Mouse (Mus musculus): ENCODE data around the gene Emsy.

The Emsy gene

DNA sequence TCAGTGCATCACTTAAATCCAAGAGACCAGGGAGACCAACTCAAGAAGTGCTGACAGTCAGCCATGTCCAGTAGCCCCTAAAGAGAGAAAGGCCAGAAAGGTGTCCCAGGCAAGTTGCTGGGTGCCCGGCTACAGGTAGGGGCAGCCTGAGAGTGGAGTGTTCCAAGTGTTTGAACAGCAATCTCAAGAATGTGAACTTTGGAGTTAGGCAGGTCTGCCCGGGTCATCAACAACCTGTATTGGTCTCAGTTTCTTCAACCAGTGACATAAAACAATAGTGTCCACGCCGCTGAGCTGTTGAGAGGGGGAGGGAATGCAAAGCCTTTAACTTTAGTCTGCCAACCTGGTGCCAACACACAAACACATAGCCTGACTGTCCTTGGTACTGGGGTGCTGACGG lies 115.0 kb downstream of the Emsy start:
- DNase-seq, result no peak

DNA sequence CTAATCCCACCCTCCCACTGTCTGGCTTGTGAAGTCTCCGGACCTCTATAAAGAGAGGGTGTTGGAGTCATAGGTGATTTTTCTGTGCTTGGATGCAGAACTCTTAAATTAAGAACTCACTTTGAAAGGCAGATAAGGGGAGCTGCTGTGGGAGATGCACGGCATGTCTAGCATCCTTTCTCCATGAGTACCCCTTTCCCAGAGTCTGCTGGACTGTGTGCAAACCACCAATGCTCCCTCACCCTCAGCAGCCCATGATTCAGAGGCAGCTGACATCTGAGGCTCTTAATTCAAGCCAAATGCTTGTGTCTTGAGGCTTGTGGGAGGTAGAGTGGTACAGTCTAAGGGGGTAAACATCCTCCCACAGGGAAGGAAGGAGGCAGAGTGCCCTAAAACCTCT lies 115.7 kb downstream of the Emsy start:
- no peak for DNase-seq

DNA sequence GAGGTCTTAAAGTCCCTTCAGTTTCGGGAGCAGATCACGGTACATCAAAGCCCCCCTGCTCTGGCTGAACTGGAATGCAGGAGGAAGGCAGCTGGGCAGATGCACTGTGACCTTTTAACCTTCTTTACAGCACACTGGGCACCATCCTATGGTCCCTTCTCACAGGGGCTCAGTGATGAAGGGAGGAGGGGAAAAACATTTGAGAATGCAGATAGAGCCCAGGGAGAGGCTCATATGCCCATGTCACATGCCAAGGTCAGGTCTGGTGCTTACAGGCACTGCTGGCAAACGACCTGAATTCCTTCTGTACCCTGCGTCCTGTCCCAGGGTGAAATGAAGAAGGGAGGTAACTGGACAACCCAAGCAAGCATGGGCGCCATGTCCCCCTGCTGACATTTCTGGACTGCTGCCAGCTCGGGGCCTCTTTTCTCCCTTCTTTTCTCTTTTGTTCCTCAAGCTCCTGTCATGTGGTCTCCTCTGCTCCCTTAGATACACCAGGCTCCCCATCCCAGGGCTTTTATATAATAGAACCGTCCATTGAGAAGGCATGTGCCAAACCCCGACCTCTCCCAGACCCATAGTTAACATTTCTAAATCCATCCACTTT lies 118.5 kb downstream of the Emsy start:
- DNase-seq, result no peak

DNA sequence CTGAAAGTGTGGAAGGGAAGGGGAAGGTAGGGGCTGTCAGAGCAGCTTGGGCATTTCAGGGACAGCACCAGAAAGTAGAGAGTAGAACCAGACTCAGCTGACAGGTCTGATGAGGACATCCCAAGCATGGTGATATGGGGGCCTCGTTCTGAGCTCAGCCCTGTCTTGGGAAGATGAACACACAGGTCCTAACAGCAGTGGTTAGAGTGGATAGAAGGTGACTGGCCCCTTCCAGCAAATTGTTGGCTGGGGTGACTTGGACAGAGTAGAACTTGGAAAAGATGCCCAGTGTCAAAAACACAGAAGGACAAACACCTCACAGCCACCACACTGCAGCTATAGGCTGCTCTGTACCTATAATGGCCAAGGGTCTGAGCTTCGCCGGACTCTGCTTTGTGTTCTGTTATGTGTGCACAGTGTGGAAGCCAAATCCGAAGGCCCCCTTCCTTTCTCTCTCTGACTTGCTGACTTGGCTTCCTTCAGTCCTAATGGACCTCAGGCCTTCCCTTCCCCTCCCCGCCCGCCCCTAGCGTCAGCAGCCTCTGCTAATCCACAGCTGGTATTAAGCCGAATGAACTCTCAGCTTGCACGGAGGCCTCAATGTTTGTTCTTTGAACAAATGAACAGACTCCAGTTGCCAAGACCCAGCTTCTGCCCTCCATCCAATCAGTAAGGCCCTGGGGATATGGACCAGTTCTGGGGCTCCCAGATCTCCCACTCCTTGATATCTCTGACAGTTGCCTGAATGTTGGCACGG lies 119.2 kb downstream of the Emsy start:
- no peak for DNase-seq

Data from cerebellum, adult 11 months (tissue).